Mouse (Mus musculus) adrenal gland, adult 18-20 months (tissue): ENCODE data around the gene Gm13101. TPM values are rescaled to one million over a fixed set of nuclear protein-coding genes. Genes with fewer than 3 reads are reported as not detected.
A peak's percentile ranks its signal among the peaks of the same experiment; 100 is the strongest.
"Not testable (repeated sequence)": the region's sequence is repeated elsewhere in the genome, so short reads cannot be mapped to it uniquely, and the experiment has no call there.

Experiments used
- DNase-seq, 2 experiments: peaks; one replicate each; pipeline ENCODE4 v3.0.0; 2021 to 2022; ENCODE audit warnings: low spot score in 2 of 2
- long read RNA-seq, 2 experiments: library from polyadenylated mRNA; stranded (forward); transcript quantifications; one replicate each; pipeline ENCODE4 v2.0.0; 2021
- total RNA-seq, 2 experiments: library from RNA; stranded (reverse); gene quantifications; 1 replicate in 1 of 2; 2 replicates in 1 of 2; pipeline ENCODE4 v1.2.3; 2021

Gm13101 gene
- total RNA-seq = not detected
- long read RNA-seq, experiment 1 = 0 reads
- long read RNA-seq, experiment 2 = 0 reads

DNA sequence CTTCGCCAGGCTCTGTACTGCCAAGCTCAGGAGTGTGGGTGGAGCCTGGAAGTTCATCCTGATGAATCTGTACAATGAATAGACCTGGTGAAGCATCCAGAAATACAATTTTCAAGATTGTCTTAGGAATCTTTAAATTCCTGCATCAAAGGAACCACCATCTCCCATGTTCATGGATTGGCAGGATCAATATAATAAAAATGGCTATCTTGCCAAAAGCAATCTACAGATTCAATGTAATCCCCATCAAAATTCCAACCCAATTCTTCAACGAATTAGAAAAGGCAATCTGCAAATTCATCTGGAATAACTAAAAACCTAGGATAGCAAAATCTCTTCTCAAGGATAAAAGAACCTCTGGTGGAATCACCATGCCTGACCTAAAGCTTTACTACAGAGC lies at the start of gene Gm13101:
Gene Gm13101, minus strand, starts transcription at position 101 of the 400 bp plus-strand sequence.
- DNase-seq = not testable (repeated sequence)

DNA sequence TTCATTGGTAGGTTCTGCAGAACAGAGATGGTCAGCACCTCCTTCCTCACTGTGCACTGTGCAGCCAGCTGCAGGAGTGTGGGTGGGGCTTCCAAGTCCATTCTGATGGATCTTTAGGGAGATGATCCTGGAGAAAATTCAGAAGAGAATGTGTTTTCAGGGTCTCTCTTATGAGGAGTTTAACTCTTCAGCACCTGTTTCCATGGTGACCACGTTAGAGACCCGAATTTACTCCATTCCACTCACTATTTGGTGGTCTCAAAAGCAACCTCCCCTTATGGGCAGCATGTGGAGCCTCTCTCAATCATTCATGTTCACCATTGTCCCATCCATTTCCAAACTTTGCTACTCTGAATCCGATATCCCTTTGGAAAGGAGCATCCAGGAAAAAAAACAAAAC lies 27.5 kb upstream of the Gm13101 start, which contains the start of gene Pramef17:
Gene Pramef17, minus strand, starts transcription at position 101 of the 400 bp plus-strand sequence.
- not testable (repeated sequence) for DNase-seq

DNA sequence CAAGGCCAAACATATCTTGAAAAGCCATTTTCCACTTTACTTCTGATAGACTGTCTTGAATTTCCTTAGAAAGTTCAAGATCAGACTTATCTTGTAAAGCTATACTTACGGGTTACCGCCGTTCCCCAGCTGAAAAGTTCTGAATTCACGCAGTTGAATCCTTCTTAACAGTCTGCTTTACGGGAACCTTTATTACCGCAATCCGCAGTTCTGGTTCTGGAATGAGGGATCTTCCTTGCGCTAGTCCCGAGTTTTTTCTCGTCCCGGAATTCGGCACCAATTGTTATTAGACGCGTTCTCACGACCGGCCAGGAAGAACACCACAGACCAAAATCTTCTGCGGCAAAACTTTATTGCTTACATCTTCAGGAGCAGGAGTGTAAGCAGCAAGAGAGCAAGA lies 21.4 kb upstream of the Gm13101 start:
- peak; percentile 49 to 60 for DNase-seq

DNA sequence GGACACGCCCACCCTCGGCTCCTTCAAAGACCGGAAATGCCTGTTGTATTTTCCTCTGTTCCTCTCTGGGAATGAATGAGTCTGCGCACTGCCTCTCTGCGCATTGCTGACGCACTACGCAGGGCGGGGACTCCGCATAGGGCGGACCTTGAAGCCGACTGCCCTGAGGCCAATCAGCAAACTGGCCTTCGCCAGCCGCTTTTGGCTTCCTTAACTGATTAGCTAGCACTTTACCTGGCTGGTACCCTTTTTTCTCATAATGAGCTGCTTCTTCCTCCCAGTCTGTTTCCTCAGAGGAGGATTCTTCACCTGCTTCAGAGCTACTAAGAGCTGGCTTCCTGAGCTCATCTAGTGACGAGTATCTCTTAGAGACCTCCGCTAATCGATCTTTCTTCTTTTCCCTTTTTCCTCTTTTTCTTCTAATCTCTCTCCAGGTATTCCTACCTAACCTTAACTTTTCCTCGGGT lies 20.8 kb upstream of the Gm13101 start:
- peak; percentile 30 to 35 for DNase-seq

DNA sequence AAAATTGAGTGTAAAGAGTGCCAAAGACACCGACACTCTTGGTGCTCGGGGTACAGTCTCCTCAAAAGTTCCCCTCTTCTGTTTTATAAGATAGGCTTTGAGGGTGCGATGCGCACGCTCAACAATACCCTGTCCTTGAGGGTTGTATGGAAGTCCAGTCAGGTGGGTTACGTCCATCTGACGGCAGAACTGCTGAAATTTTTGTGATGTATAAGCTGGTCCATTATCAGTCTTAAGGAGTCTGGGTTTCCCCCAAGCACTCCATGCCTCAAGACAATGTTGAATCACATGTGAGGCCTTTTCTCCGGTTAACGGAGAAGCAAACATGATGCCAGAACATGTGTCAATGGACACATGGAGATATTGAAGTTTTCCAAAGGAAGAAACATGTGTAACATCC lies 19.0 kb upstream of the Gm13101 start:
- DNase-seq = peak; percentile 30 to 35

DNA sequence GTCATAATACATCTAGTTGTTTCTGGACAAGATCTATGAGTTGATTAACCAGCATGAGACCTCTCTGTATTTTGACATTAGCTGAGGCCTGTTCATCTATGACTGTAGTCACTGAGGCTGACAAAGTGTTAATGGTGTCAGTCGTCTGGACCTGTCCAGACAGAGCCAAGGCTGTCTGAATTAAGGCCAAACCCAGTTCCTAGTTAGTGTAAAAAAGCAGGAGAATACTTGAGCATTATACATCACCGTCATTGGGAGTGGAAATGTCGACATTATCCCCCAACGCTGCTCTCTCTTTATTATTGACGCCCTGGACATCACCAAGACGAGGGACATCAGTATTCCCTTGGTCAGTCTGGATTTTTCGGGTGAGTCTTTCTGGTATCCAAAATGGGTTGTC lies 18.4 kb upstream of the Gm13101 start:
- DNase-seq = peak; percentile 20 to 27

DNA sequence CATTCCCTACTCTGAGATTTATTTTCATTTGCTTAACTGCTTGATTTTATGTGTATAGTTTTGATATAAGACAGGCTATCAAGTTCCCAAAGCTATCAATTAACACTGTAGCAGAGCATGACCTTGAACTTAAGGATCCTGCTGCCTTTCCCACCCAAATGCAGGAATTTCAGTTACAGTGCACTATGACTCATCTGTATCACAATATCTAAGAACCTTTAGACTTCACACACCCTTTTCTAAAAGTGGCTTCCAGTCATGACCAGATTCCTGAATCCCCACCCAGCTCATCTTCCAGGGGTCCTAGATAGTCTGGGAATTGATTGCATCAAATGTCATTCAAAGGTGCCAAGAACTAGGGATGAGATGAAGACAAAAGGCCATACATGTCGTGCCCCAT lies 16.7 kb upstream of the Gm13101 start:
- DNase-seq = not testable (repeated sequence)

DNA sequence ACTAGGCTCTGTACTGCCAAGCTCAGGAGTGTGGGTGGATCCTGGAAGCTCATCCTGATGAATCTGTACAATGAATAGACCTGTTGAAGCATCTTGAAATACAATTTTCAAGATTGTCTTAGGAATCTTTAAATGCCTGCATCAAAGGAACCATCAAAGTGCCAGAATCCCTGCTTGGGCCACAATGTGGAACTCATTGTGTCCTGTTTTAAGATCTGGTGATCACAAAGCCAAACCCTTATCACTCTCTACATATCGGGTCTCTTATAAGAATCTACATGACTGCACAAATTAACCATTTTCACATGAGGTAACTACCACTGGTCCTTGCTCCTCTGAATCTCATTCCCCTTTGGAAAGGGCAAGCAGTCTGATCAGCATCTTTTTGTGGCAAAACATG lies 15.8 kb downstream of the Gm13101 start, which contains the start of gene Pramef25:
Gene Pramef25, minus strand, starts transcription at position 101 of the 400 bp plus-strand sequence.
- not testable (repeated sequence) for DNase-seq

Other genes with a start within 250 kb of the Gm13101 start
- not detected for gene Gm13078, start 247.5 kb downstream of the Gm13101 start, total RNA-seq
- not detected for gene Gm13023, start 177.6 kb downstream of the Gm13101 start, total RNA-seq
- gene Gm13084, start 150.9 kb downstream of the Gm13101 start, total RNA-seq = not detected
- gene Gm13103, start 120.5 kb downstream of the Gm13101 start, total RNA-seq = not detected
- gene Pramef6, start 66.6 kb downstream of the Gm13101 start, total RNA-seq = not detected
- gene Pramef25, start 15.9 kb downstream of the Gm13101 start, total RNA-seq = not detected
- not detected for gene Pramef17, start 27.4 kb upstream of the Gm13101 start, total RNA-seq
- gene Pramel4, start 92.2 kb upstream of the Gm13101 start, total RNA-seq = not detected
- not detected for gene Gm13102, start 139.5 kb upstream of the Gm13101 start, total RNA-seq
- gene Oog3, start 195.7 kb upstream of the Gm13101 start, total RNA-seq = not detected
- gene Oog2, start 223.8 kb upstream of the Gm13101 start, total RNA-seq = not detected
- gene C87977, start 246.4 kb upstream of the Gm13101 start, total RNA-seq = not detected